Mouse (Mus musculus) regulatory T cell (primary cell): ENCODE measurements around the gene Mrpl20.
"Not testable (repeated sequence)": the region's sequence is repeated elsewhere in the genome, so short reads cannot be mapped to it uniquely, and the experiment has no call there.

Experiments used
- in situ Hi-C: fragments of 300-600 bp; cut with MboI, MseI; formaldehyde crosslinking; loops from one replicate; pipeline ENCODE4 v1.15.1; 2025; ENCODE audit warnings: high pct_unique_total_duplicates

Mrpl20 gene

GRCm38 (mm10) chr4:155783486-155784080, 19.1 kb upstream of the Mrpl20 start:
- in situ Hi-C loops, result no loop called here

- in situ Hi-C loops, result no loop called here
Observed at GRCm38 (mm10) chr4:155784081-155784701, 18.5 kb upstream of the Mrpl20 start.

GRCm38 (mm10) chr4:155785246-155785645, 17.4 kb upstream of the Mrpl20 start:
- in situ Hi-C loops, result no loop called here

GRCm38 (mm10) chr4:155785819-155786218, 16.9 kb upstream of the Mrpl20 start, which contains the start of gene Tmem88b:
TSS of gene Tmem88b (minus strand) at chr4:155785874.
- in situ Hi-C loops, result no loop called here

GRCm38 (mm10) chr4:155788300-155788699, 14.4 kb upstream of the Mrpl20 start:
- in situ Hi-C loops, result no loop called here

- in situ Hi-C loops, result not testable (repeated sequence)
Observed at GRCm38 (mm10) chr4:155788833-155789232, 13.8 kb upstream of the Mrpl20 start.

- in situ Hi-C loops, result no loop called here
Observed at GRCm38 (mm10) chr4:155790021-155790489, 12.6 kb upstream of the Mrpl20 start, which contains the start of gene Ankrd65. TSS of gene Ankrd65 (plus strand) at chr4:155790439.

- in situ Hi-C loops, result no loop called here
Observed at GRCm38 (mm10) chr4:155790650-155791161, 12.0 kb upstream of the Mrpl20 start.

- in situ Hi-C loops, result no loop called here
Observed at GRCm38 (mm10) chr4:155791240-155791933, 11.3 kb upstream of the Mrpl20 start.

GRCm38 (mm10) chr4:155793730-155794129, 8.9 kb upstream of the Mrpl20 start:
- in situ Hi-C loops, result no loop called here

- in situ Hi-C loops, result no loop called here
Observed at GRCm38 (mm10) chr4:155802075-155802474, 603 bp upstream of the Mrpl20 start.

- in situ Hi-C loops, result no loop called here
Observed at GRCm38 (mm10) chr4:155803340-155804041, 813 bp downstream of the Mrpl20 start.

GRCm38 (mm10) chr4:155807841-155808240, 5.2 kb downstream of the Mrpl20 start:
- in situ Hi-C loops, result no loop called here

- in situ Hi-C loops, result no loop called here
Observed at GRCm38 (mm10) chr4:155811929-155812664, 9.4 kb downstream of the Mrpl20 start, which contains the start of gene Ccnl2. TSS of gene Ccnl2 (plus strand) at chr4:155812489.

GRCm38 (mm10) chr4:155812665-155813181, 10.0 kb downstream of the Mrpl20 start:
- in situ Hi-C loops, result no loop called here

GRCm38 (mm10) chr4:155817533-155817932, 14.9 kb downstream of the Mrpl20 start:
- in situ Hi-C loops, result no loop called here

GRCm38 (mm10) chr4:155821025-155821424, 18.3 kb downstream of the Mrpl20 start:
- in situ Hi-C loops, result no loop called here

GRCm38 (mm10) chr4:155823443-155823842, 20.8 kb downstream of the Mrpl20 start:
- in situ Hi-C loops, result no loop called here

GRCm38 (mm10) chr4:155829866-155830265, 27.2 kb downstream of the Mrpl20 start:
- in situ Hi-C loops, result no loop called here

- in situ Hi-C loops, result no loop called here
Observed at GRCm38 (mm10) chr4:155830596-155830995, 27.9 kb downstream of the Mrpl20 start.
